ENCODE assay signal across 7 mouse cellular contexts in genomic region chr4:155669598-155670075, GRCm38 (mm10). TPM values are rescaled to one million over a fixed set of nuclear protein-coding genes. Genes with fewer than 3 reads are reported as not detected.
DNase-seq lines count a peak whose midpoint lies in the region; ATAC-seq and TF ChIP-seq lines count a peak whose summit lies in the region.

No protein-coding gene starts in this region.

- peak overlapping the region; percentile 92 for H3K4me3 ChIP-seq in lung, embryonic 16.5 days (ENCODE audit: low read length)
- peak overlapping the region; percentile 81 for H3K4me3 ChIP-seq in limb, embryonic 12.5 days (replicated peaks)
- H3K4me3 ChIP-seq in small intestine, adult 2 months (ENCODE audit: low read depth, low read length), result peak overlapping the region; percentile 77

- H3K4me1 ChIP-seq in lung, embryonic 16.5 days (replicated peaks; ENCODE audit: control insufficient read depth, insufficient read depth, low read length), result peaks cover 9% of the 10 kb centered on the region
- H3K4me1 ChIP-seq in limb, embryonic 12.5 days (replicated peaks), result peaks cover 6% of the 10 kb centered on the region
- peaks cover 7% of the 10 kb centered on the region; the same call in 1 of the 2 replicates for H3K4me1 ChIP-seq in small intestine, adult 2 months (ENCODE audit: control insufficient read depth, insufficient read depth, insufficient read length, low read length)

- no peaks in the 10 kb centered on the region for H3K36me3 ChIP-seq in lung, embryonic 16.5 days (ENCODE audit: control insufficient read depth, insufficient read depth, low read length)
- peaks cover 17% of the 10 kb centered on the region; the same call in 1 of the 2 replicates for H3K36me3 ChIP-seq in limb, embryonic 12.5 days
- H3K36me3 ChIP-seq in small intestine, adult 2 months (ENCODE audit: control insufficient read depth, insufficient read depth, low read length), result 0 out of 2 replicates have a peak, but pooled peaks cover 2% of the 10 kb centered on the region

- peak overlapping the region; percentile 90 for H3K9ac ChIP-seq in lung, embryonic 16.5 days (ENCODE audit: low read length)
- H3K9ac ChIP-seq in limb, embryonic 12.5 days (replicated peaks), result no peak overlapping the region

- 3% methylated on average over 8 of the region's 8 CpGs for WGBS in lung, embryonic 16.5 days
- WGBS in limb, embryonic 12.5 days, result 2% methylated on average over 8 of the region's 8 CpGs
- 2% methylated on average over 8 of the region's 8 CpGs for WGBS in small intestine, adult 2 months

- H3K27ac ChIP-seq in lung, embryonic 16.5 days (ENCODE audit: low read length), result no peak overlapping the region
- H3K27ac ChIP-seq in limb, embryonic 12.5 days, result no peak overlapping the region
- peak overlapping the region; percentile 57 for H3K27ac ChIP-seq in small intestine, adult 2 months (ENCODE audit: insufficient read depth, low read depth, low read length)

- no peak for TF ChIP-seq POLR2A in small intestine, adult 2 months (IDR thresholded peaks at IDR 0.05; ENCODE audit: low read depth, low read length)

- ATAC-seq in lung, embryonic 16.5 days (ENCODE audit: low read depth), result peak; percentile 11
- peak; percentile 45 for ATAC-seq in erythroid progenitor cell, adult 5-6 weeks (replicated peaks; ENCODE audit: low FRiP score, poor library complexity, severe bottlenecking)
- peak; percentile 29; the same call in 1 of the 2 replicates for ATAC-seq in limb, embryonic 12.5 days (ENCODE audit: insufficient number of reproducible peaks, insufficient read depth, low FRiP score, low TSS enrichment, low read depth)

- peak overlapping the region; percentile 61 for H3K4me2 ChIP-seq in lung, embryonic 16.5 days (ENCODE audit: low read depth, low read length)
- peak overlapping the region; percentile 92 for H3K4me2 ChIP-seq in limb, embryonic 12.5 days

- H3K27me3 ChIP-seq in lung, embryonic 16.5 days (ENCODE audit: control insufficient read depth, insufficient read depth, low read depth, low read length), result no peaks in the 10 kb centered on the region
- H3K27me3 ChIP-seq in limb, embryonic 12.5 days, result no peaks in the 10 kb centered on the region
- H3K27me3 ChIP-seq in small intestine, adult 2 months (ENCODE audit: control insufficient read depth, insufficient read depth, low read length), result no peaks in the 10 kb centered on the region

- H3K9me3 ChIP-seq in lung, embryonic 16.5 days (ENCODE audit: control insufficient read depth, low read length), result no peaks in the 10 kb centered on the region
- H3K9me3 ChIP-seq in limb, embryonic 12.5 days, result no peaks in the 10 kb centered on the region

- DNase-seq in lung, postnatal 36 days, result no peak
- no peak for DNase-seq in embryo, embryonic 10 days (ENCODE audit: low spot score)
- DNase-seq in embryo, embryonic 11 days, result no peak

- no peak for TF ChIP-seq CTCF in small intestine, adult 2 months (IDR thresholded peaks at IDR 0.05; ENCODE audit: extremely low read depth, insufficient read length, insufficient replicate concordance, low read depth, low read length)

RNA-seq across cellular contexts. Expression of gene Mib2, which starts 0.6 kb away (rescaled TPM):
- 27.8 and 31.9 TPM in 2 replicates for polyA plus RNA-seq in lung, embryonic 16.5 days (2015; fragmentation: Nextera tagmentation; extraction: Ambion mirVana)
- total RNA-seq in erythroid progenitor cell, adult 5-6 weeks (2015; ENCODE audit: low replicate concordance), result 0.84 and 2.9 TPM in 2 replicates
- 3.2 and 6.6 TPM in 2 replicates for total RNA-seq in erythroid progenitor cell, adult 5-6 weeks (2017; ENCODE audit: low replicate concordance)
- polyA plus RNA-seq in limb, embryonic 12.5 days (2016; fragmentation: Nextera tagmentation; extraction: Ambion mirVana), result 36.5 and 37.2 TPM in 2 replicates
- polyA plus RNA-seq in small intestine, adult 2 months (2012; rRNA removed), result 46.3 and 85.4 TPM in 2 replicates

RNA-seq across cellular contexts. Expression of gene Mmp23, which starts 16.5 kb away (rescaled TPM):
- 43.3 and 47.2 TPM in 2 replicates for polyA plus RNA-seq in lung, embryonic 16.5 days (2015; fragmentation: Nextera tagmentation; extraction: Ambion mirVana)
- total RNA-seq in erythroid progenitor cell, adult 5-6 weeks (2015; ENCODE audit: low replicate concordance), result not detected in 2 replicates
- not detected in 2 replicates for total RNA-seq in erythroid progenitor cell, adult 5-6 weeks (2017; ENCODE audit: low replicate concordance)
- polyA plus RNA-seq in limb, embryonic 12.5 days (2016; fragmentation: Nextera tagmentation; extraction: Ambion mirVana), result 16.0 and 16.3 TPM in 2 replicates
- 32.6 and 55.1 TPM in 2 replicates for polyA plus RNA-seq in small intestine, adult 2 months (2012; rRNA removed)

RNA-seq across cellular contexts. Expression of gene Gm10563, which starts 24.4 kb away (rescaled TPM):
- not detected in 2 replicates for polyA plus RNA-seq in lung, embryonic 16.5 days (2015; fragmentation: Nextera tagmentation; extraction: Ambion mirVana)
- not detected in 2 replicates for total RNA-seq in erythroid progenitor cell, adult 5-6 weeks (2015; ENCODE audit: low replicate concordance)
- total RNA-seq in erythroid progenitor cell, adult 5-6 weeks (2017; ENCODE audit: low replicate concordance), result not detected in 2 replicates
- polyA plus RNA-seq in limb, embryonic 12.5 days (2016; fragmentation: Nextera tagmentation; extraction: Ambion mirVana), result not detected in 2 replicates
- not detected in 2 replicates for polyA plus RNA-seq in small intestine, adult 2 months (2012; rRNA removed)

RNA-seq across cellular contexts. Expression of gene Fndc10, which starts 24.5 kb away (rescaled TPM):
- 1.3 and 1.4 TPM in 2 replicates for polyA plus RNA-seq in lung, embryonic 16.5 days (2015; fragmentation: Nextera tagmentation; extraction: Ambion mirVana)
- total RNA-seq in erythroid progenitor cell, adult 5-6 weeks (2015; ENCODE audit: low replicate concordance), result not detected in 2 replicates
- not detected in 2 replicates for total RNA-seq in erythroid progenitor cell, adult 5-6 weeks (2017; ENCODE audit: low replicate concordance)
- 9.3 and 11.2 TPM in 2 replicates for polyA plus RNA-seq in limb, embryonic 12.5 days (2016; fragmentation: Nextera tagmentation; extraction: Ambion mirVana)
- polyA plus RNA-seq in small intestine, adult 2 months (2012; rRNA removed), result 12.5 and 24.0 TPM in 2 replicates

RNA-seq across cellular contexts. Expression of gene Ssu72, which starts 35.0 kb away (rescaled TPM):
- polyA plus RNA-seq in lung, embryonic 16.5 days (2015; fragmentation: Nextera tagmentation; extraction: Ambion mirVana), result 139 and 148 TPM in 2 replicates
- 44.9 and 65.6 TPM in 2 replicates for total RNA-seq in erythroid progenitor cell, adult 5-6 weeks (2015; ENCODE audit: low replicate concordance)
- 37.0 and 57.2 TPM in 2 replicates for total RNA-seq in erythroid progenitor cell, adult 5-6 weeks (2017; ENCODE audit: low replicate concordance)
- polyA plus RNA-seq in limb, embryonic 12.5 days (2016; fragmentation: Nextera tagmentation; extraction: Ambion mirVana), result 143 and 145 TPM in 2 replicates
- 87.2 and 140 TPM in 2 replicates for polyA plus RNA-seq in small intestine, adult 2 months (2012; rRNA removed)
